Mouse (Mus musculus) embryo, embryonic 9.5 days (tissue): ENCODE measurements around the gene Tlr9.

ENCODE experiments used
- DNase-seq: peaks from one replicate; pipeline ENCODE4 v3.0.0-alpha.2; 2017; ENCODE audit errors: extremely low spot score

Tlr9 gene

GRCm38 (mm10) chr9:106222261-106222851 lies at the start of gene Tlr9:
Tlr9 (plus strand) TSS chr9:106222598.
- DNase-seq = no peak

- no peak for DNase-seq
These were observed 49.0 kb upstream of the Tlr9 start for GRCm38 (mm10) chr9:106173363-106173762.

- no peak for DNase-seq
These were observed 46.7 kb upstream of the Tlr9 start for GRCm38 (mm10) chr9:106175552-106176200.

GRCm38 (mm10) chr9:106176769-106177168 lies 45.6 kb upstream of the Tlr9 start:
- no peak for DNase-seq

GRCm38 (mm10) chr9:106177799-106178198 lies 44.6 kb upstream of the Tlr9 start:
- no peak for DNase-seq

- no peak for DNase-seq
These were observed 42.9 kb upstream of the Tlr9 start for GRCm38 (mm10) chr9:106179454-106179853.

GRCm38 (mm10) chr9:106179964-106180363 lies 42.4 kb upstream of the Tlr9 start:
- no peak for DNase-seq

GRCm38 (mm10) chr9:106182146-106182545 lies 40.3 kb upstream of the Tlr9 start:
- no peak for DNase-seq

- no peak for DNase-seq
These were observed 38.4 kb upstream of the Tlr9 start for GRCm38 (mm10) chr9:106183996-106184395.

- no peak for DNase-seq
These were observed 31.0 kb upstream of the Tlr9 start for GRCm38 (mm10) chr9:106191355-106191754.

- DNase-seq = no peak
These were observed 30.4 kb upstream of the Tlr9 start for GRCm38 (mm10) chr9:106192024-106192423.

GRCm38 (mm10) chr9:106192998-106193397 lies 29.4 kb upstream of the Tlr9 start:
- DNase-seq = no peak

- DNase-seq = no peak
These were observed 28.2 kb upstream of the Tlr9 start for GRCm38 (mm10) chr9:106193930-106194807.

- DNase-seq = no peak
These were observed 26.7 kb upstream of the Tlr9 start for GRCm38 (mm10) chr9:106195693-106196092.

- DNase-seq = no peak
These were observed 25.2 kb upstream of the Tlr9 start for GRCm38 (mm10) chr9:106197081-106197713.

GRCm38 (mm10) chr9:106197732-106198131 lies 24.7 kb upstream of the Tlr9 start:
- no peak for DNase-seq

GRCm38 (mm10) chr9:106198962-106199458 lies 23.4 kb upstream of the Tlr9 start:
- peak; percentile 86 for DNase-seq

- DNase-seq = peak; percentile 19
These were observed 22.7 kb upstream of the Tlr9 start, which contains the start of gene Ppm1m for GRCm38 (mm10) chr9:106199535-106200272. Ppm1m (minus strand) TSS chr9:106199746.

- no peak for DNase-seq
These were observed 20.5 kb upstream of the Tlr9 start for GRCm38 (mm10) chr9:106201895-106202294.

GRCm38 (mm10) chr9:106202819-106203636 lies 19.4 kb upstream of the Tlr9 start, which contains the start of gene Twf2:
Twf2 (plus strand) TSS chr9:106203108.
- peak; percentile 92 for DNase-seq
